Comparison of ENCODE assay signal across 23 mouse cellular contexts in the genomic region with DNA sequence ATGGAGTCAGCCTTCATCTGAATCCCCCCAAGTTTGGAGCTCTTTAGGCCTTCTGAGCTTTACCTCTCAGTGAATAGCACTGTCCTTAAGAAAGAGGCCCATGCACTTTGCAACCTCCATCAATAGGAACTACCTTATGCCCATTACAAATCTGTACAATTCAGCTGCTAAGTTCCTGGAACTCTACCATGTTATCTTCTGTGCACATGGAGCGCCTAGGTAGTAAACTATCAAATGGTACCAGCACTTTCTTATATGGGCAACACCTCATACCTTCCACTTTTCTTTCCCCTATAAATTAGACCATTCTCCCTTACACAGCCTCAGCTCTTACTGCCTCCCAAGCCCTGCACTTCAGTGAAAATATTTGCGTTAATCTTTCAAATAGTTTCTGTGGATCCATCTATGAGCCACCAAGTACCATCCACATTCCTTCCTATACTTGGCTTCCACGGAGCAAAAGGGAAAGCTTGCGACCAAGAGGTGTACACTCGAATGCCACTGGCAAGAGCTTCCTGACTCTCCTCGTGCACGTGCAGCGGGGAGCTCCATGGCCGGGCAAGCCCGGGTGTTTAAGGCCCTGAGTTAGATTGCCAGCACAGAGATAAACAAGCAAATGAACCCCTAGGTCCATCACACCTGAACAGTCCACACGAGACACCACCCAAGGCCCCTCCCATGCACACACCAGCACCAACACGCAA. TPM values are rescaled to one million over a fixed set of nuclear protein-coding genes. Genes with fewer than 3 reads are reported as not detected.
DNase-seq lines count a peak whose midpoint lies in the region; ATAC-seq and TF ChIP-seq lines count a peak whose summit lies in the region.
"Had no signal": no experiment of that assay in that cellular context is flagged by ENCODE, and none has a peak within 500 bp of the region (broad histone marks: within the 10 kb centered on the region; RNA-seq: fewer than 3 reads in every experiment).

No protein-coding gene starts in this region.

- no peaks in the 10 kb centered on the region for H3K36me3 ChIP-seq in liver, embryonic 14.5 days (replicated peaks; ENCODE audit: control insufficient read depth, insufficient read depth, low read depth)
- no peaks in the 10 kb centered on the region for H3K36me3 ChIP-seq in lung, embryonic 14.5 days (ENCODE audit: insufficient read depth)
- H3K36me3 ChIP-seq: embryonic facial prominence, embryonic 13.5 days; heart, embryonic 15.5 days; liver, embryonic 15.5 days; stomach, embryonic 15.5 days had no signal

- intact Hi-C loops in gastrocnemius, adult 2 months (cut with DNase I) = no loop called here

- H3K4me1 ChIP-seq in liver, embryonic 14.5 days (replicated peaks; ENCODE audit: control insufficient read depth in 2 of 2, insufficient read depth in 2 of 2, low read length in 1 of 2) = peaks cover 7 to 10% of the 10 kb centered on the region in 2 experiments; a peak in 2 of 4 replicates
- 0 out of 2 replicates have a peak, but pooled peaks cover 4% of the 10 kb centered on the region for H3K4me1 ChIP-seq in lung, embryonic 14.5 days (ENCODE audit: insufficient read depth)
- H3K4me1 ChIP-seq: embryonic facial prominence, embryonic 13.5 days; forebrain, embryonic 10.5 days; stomach, embryonic 15.5 days had no signal

- no peak overlapping the region for H3K4me2 ChIP-seq in liver, embryonic 14.5 days (ENCODE audit: low read depth)
- no peak overlapping the region for H3K4me2 ChIP-seq in lung, embryonic 14.5 days
- H3K4me2 ChIP-seq: embryonic facial prominence, embryonic 13.5 days; heart, embryonic 15.5 days; hindbrain, embryonic 14.5 days; liver, embryonic 15.5 days; stomach, embryonic 15.5 days had no signal

- no peak for TF ChIP-seq EP300 in liver, embryonic 14.5 days (IDR thresholded peaks at IDR 0.05; ENCODE audit: low read depth)

- DNase-seq in gastrocnemius, adult 2 months = no peak
- DNase-seq in gastrocnemius, postnatal 4 days (ENCODE audit: low spot score in 2 of 2) = no peak
- no peak for DNase-seq in liver, embryonic 14.5 days (ENCODE audit: low read depth in 3 of 3, low spot score in 3 of 3)
- no peak for DNase-seq in liver
- peak; percentile 15 for DNase-seq in lung, embryonic 14.5 days
- no peak for DNase-seq in adrenal gland, adult (ENCODE audit: inconsistent age in 2 of 2, low spot score in 1 of 2)
- no peak for DNase-seq in embryo, embryonic 10 days (ENCODE audit: low spot score)
- DNase-seq: adrenal gland, postnatal 36 days; gastrocnemius, postnatal 25 days; kidney, postnatal 10 days; spleen, adult 18-20 months; thymus, postnatal 25 days had no signal

- no peak overlapping the region for H3K9ac ChIP-seq in liver, embryonic 14.5 days (replicated peaks)
- no peak overlapping the region for H3K9ac ChIP-seq in lung, embryonic 14.5 days
- H3K9ac ChIP-seq: embryonic facial prominence, embryonic 13.5 days; heart, embryonic 15.5 days; hindbrain, embryonic 14.5 days; liver, embryonic 15.5 days; stomach, embryonic 15.5 days had no signal

- no peaks in the 10 kb centered on the region for H3K9me3 ChIP-seq in liver, embryonic 14.5 days (ENCODE audit: control insufficient read depth, low read length)
- no peaks in the 10 kb centered on the region for H3K9me3 ChIP-seq in lung, embryonic 14.5 days (ENCODE audit: low read depth, low read length)
- H3K9me3 ChIP-seq: embryonic facial prominence, embryonic 13.5 days; heart, embryonic 15.5 days; liver, embryonic 15.5 days; stomach, embryonic 15.5 days had no signal

- no peaks in the 10 kb centered on the region for H3K27me3 ChIP-seq in liver, embryonic 14.5 days (ENCODE audit: control insufficient read depth, insufficient read depth, low read length)
- no peaks in the 10 kb centered on the region for H3K27me3 ChIP-seq in lung, embryonic 14.5 days (ENCODE audit: insufficient read depth, low read length)
- H3K27me3 ChIP-seq: embryonic facial prominence, embryonic 13.5 days; heart, embryonic 15.5 days; liver, embryonic 15.5 days; stomach, embryonic 15.5 days had no signal

- 69% methylated on average over 12 of the region's 12 CpGs for WGBS in liver, embryonic 14.5 days (ENCODE audit: insufficient replicate concordance)
- 68% methylated on average over 12 of the region's 12 CpGs for WGBS in lung, embryonic 14.5 days

- ATAC-seq in liver, embryonic 14.5 days (ENCODE audit: insufficient read depth) = peak; percentile 43; the same call in 1 of the 2 replicates
- ATAC-seq in lung, embryonic 14.5 days (ENCODE audit: insufficient read depth) = 0 out of 2 replicates have a peak, but pooled peaks have one; percentile 31
- peak; percentile 11; the same call in 1 of the 2 replicates for ATAC-seq in megakaryocyte progenitor cell, adult 5-6 weeks (replicated peaks; ENCODE audit: poor library complexity)
- ATAC-seq: intestine, embryonic 16.5 days had no signal

- peak overlapping the region; percentile 74 for H3K27ac ChIP-seq in gastrocnemius, adult 2 months
- H3K27ac ChIP-seq in liver, embryonic 14.5 days = no peak overlapping the region
- no peak overlapping the region for H3K27ac ChIP-seq in lung, embryonic 14.5 days (ENCODE audit: low read depth)
- H3K27ac ChIP-seq: embryonic facial prominence, embryonic 13.5 days; forebrain, embryonic 10.5 days; heart, embryonic 15.5 days; hindbrain, embryonic 14.5 days; liver, embryonic 15.5 days; stomach, embryonic 15.5 days had no signal

- peak overlapping the region; percentile 39 for H3K4me3 ChIP-seq in gastrocnemius, adult 2 months
- no peak overlapping the region for H3K4me3 ChIP-seq in liver, embryonic 14.5 days (ENCODE audit: insufficient read depth in 1 of 2, low read depth in 2 of 2, low read length in 2 of 2)
- H3K4me3 ChIP-seq in lung, embryonic 14.5 days (ENCODE audit: low read depth, low read length) = no peak overlapping the region
- H3K4me3 ChIP-seq: embryonic facial prominence, embryonic 13.5 days; forebrain, embryonic 10.5 days; heart, embryonic 15.5 days; liver, embryonic 15.5 days; stomach, embryonic 15.5 days had no signal

- TF ChIP-seq CTCF in gastrocnemius, adult 2 months (IDR thresholded peaks at IDR 0.05) = no peak
- TF ChIP-seq CTCF in liver, embryonic 14.5 days (IDR thresholded peaks at IDR 0.05; ENCODE audit: low read depth) = no peak
- no peak for TF ChIP-seq CTCF in lung, embryonic 14.5 days (IDR thresholded peaks at IDR 0.05; ENCODE audit: low read depth)

RNA-seq across cellular contexts. Expression of a gene that starts 11.5 kb away (rescaled TPM):
- 10 to 100 TPM; 19.4 to 23.0 TPM for total RNA-seq in gastrocnemius, adult 2 months (2021)
- total RNA-seq in gastrocnemius, postnatal 4 days (2021) = 10 to 100 TPM; 55.4 to 70.3 TPM
- 7.8 and 9.3 TPM in 2 replicates for polyA plus RNA-seq in liver, embryonic 14.5 days (2012; rRNA removed)
- 15.5 and 17.4 TPM in 2 replicates for polyA plus RNA-seq in liver, embryonic 14.5 days (2014; fragmentation: Nextera tagmentation; extraction: Ambion mirVana)
- polyA plus RNA-seq in lung, embryonic 14.5 days (2014; fragmentation: Nextera tagmentation; extraction: Ambion mirVana) = 108 and 117 TPM in 2 replicates
- 32.4 and 48.3 TPM in 2 replicates for total RNA-seq in megakaryocyte progenitor cell, adult 5-6 weeks (2015)
- 17.9 and 23.7 TPM in 2 replicates for total RNA-seq in megakaryocyte progenitor cell, adult 5-6 weeks (2017)

RNA-seq across cellular contexts. Expression of a gene that starts 38.1 kb away (rescaled TPM):
- total RNA-seq in gastrocnemius, adult 2 months (2021) = not detected
- not detected for total RNA-seq in gastrocnemius, postnatal 4 days (2021)
- 0.07 and 0.09 TPM in 2 replicates for polyA plus RNA-seq in liver, embryonic 14.5 days (2012; rRNA removed)
- polyA plus RNA-seq in liver, embryonic 14.5 days (2014; fragmentation: Nextera tagmentation; extraction: Ambion mirVana) = not detected in 2 replicates
- 0.41 and 0.50 TPM in 2 replicates for polyA plus RNA-seq in lung, embryonic 14.5 days (2014; fragmentation: Nextera tagmentation; extraction: Ambion mirVana)
- not detected in 2 replicates for total RNA-seq in megakaryocyte progenitor cell, adult 5-6 weeks (2015)
- not detected in 2 replicates for total RNA-seq in megakaryocyte progenitor cell, adult 5-6 weeks (2017)
- total RNA-seq: adrenal gland, postnatal 36 days; common myeloid progenitor, adult 5-6 weeks; gastrocnemius, postnatal 25 days; layer of hippocampus, postnatal 10 days; left cerebral cortex, postnatal 36 days had no signal
- polyA plus RNA-seq: forebrain, embryonic 10.5 days; hindbrain, embryonic 14.5 days had no signal
